Mouse (Mus musculus): ENCODE measurements around the gene Rufy2. TPM values are rescaled to one million over a fixed set of nuclear protein-coding genes. Genes with fewer than 3 reads are reported as not detected.
"Not testable (repeated sequence)": the region's sequence is repeated elsewhere in the genome, so short reads cannot be mapped to it uniquely, and the experiment has no call there.

Rufy2 gene
- total RNA-seq, 2 experiments from 2014 or later = 6.8 to 7.0 TPM

DNA sequence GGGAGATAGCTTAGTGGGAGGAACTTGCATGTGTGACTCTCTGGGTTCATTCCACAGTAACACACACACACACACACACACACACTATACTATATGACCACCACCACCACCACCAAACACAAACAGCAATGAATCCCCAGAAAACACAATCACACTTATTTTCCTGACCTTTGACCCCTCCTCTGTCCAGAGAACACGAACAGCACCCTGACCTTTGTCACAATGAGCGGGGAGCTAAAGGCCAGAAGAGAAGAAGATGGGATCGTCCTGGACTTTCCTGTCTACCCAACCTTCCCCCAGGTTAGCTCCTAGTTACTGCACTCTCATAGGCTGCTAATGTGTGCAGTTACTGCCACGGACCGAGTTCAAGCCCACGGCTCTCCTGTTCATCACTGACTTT lies 72.0 kb downstream of the Rufy2 start:
- DNase-seq = no peak

- no peak for DNase-seq
These were observed 73.0 kb downstream of the Rufy2 start for GRCm38 (mm10) chr10:63053007-63053406.

- DNase-seq = not testable (repeated sequence)
These were observed 74.0 kb downstream of the Rufy2 start for GRCm38 (mm10) chr10:63054071-63054470.

DNA sequence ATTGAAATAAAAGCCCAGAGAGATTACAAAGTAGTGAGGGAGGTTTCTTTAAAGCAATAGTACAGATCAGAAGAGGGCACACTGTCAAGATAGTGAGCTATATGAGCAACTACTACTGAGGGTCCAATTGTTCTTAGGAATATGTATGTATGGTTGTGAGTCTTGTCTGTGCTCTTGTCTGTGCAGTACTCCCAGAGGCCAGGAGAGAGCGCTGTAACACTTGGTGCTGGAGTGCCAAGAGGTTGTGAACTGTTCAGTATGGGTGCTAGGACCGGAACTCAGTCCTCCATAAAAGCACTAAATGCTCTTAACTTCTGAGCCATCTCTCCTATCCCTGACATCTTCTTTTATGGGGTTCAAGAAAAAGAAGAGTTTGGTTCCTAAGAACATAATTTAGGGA lies 74.6 kb downstream of the Rufy2 start:
- no peak for DNase-seq

DNA sequence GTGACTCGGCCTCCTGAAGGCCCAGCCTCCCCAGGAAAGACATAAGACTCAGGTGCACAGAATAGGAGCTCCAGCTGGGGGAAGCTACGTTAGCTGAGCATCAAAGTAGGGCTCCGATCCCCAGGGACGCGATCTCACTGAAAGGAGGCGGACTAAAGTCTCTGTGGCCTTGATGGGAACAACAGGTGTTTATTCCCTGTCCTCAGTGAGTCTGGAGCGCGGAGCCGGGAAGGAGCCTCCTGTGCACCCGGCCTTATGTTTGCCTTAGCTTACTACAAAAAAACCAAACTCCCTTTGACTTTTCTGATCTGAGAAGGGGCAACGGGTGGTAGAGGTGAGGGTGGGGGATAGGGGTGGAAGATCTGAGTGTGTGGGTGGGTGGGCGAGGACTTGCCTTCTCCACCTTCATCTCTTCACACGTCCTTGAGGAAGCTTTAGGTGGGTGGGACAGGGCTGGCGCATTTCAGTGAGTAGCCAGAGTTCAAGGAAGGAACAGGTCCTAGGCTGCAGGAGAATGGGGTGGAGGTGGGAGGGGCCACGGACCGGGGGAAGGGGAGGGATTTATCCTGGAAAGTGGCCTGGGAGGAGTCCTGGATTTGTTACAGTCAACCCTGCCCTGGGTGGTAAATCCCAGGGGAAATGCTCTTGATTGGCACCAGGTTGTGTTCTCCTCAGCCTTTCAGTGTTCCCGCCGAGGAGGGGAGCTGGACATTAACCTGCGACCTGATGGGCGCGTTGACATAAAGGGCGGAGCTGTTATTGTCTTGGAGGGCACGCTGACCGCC lies 77.1 kb downstream of the Rufy2 start:
- peak; percentile 40 to 75 for DNase-seq

DNA sequence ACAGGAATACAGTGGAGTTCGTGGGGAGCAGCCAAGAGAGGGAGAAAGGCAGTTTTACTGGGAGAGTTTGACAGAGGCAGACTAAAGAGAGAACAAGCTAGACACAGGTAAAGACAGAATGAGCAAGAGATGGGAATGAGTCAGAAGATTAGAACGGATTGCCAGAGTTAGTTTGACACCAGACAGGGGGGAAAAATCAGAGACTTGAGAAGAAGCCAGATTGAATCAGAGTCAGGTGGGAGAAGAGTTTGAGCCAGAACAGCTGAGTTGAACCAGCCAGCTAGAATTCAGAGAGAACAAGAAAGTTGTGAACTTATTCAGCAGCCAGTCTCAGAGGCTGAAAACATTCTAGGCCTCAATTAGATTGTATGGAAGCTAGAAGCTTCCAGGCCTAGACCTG lies 79.8 kb downstream of the Rufy2 start, which contains the start of gene Pbld1:
Gene Pbld1, plus strand, starts transcription at position 301 of the 400 bp plus-strand sequence.
- DNase-seq = no peak

GRCm38 (mm10) chr10:63060406-63060805 lies 80.4 kb downstream of the Rufy2 start:
- DNase-seq = peak; percentile 65 to 74

DNA sequence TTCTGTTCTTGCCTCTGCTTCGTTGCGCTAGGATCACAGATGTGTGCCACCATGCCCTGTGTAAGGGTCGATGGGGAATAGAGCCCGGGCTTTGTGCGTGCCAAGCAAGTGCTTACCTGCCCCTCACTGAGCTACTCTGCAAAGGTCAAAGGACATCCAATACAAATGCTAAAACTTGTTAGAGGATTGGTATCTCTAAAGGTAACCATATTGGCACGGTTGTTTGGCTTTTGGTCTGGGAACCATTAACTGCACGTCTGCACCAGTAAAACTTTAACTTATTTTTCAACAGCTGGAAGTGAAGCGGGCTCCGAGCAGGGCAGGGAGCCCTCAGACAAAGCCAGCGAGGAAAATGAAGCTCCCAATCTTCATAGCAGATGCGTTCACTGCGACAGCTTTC lies 81.2 kb downstream of the Rufy2 start:
- DNase-seq = no peak

GRCm38 (mm10) chr10:63062696-63063095 lies 82.7 kb downstream of the Rufy2 start:
- no peak for DNase-seq

GRCm38 (mm10) chr10:63063365-63063764 lies 83.3 kb downstream of the Rufy2 start:
- DNase-seq = no peak

DNA sequence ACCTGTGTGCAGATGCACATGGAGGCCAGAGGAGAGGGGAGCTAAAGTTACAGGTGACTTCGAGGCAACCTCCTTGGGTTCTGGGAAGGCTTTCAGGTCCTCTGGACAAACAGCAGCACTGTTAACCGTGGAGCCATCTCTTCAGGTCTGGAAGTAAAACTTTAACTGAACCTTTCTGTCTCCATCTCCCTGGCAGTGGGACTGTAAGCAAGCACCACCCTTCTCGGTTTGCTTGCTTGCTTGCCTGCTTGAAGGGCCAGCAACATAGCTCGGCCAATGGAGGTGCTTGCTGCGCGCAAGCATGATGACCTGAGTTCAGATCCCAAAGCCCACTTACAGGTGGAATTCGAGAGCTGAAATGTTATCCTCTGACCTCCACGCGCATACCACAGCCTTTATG lies 84.5 kb downstream of the Rufy2 start:
- no peak for DNase-seq

GRCm38 (mm10) chr10:63065561-63065960 lies 85.5 kb downstream of the Rufy2 start:
- no peak for DNase-seq

GRCm38 (mm10) chr10:63065988-63066387 lies 86.0 kb downstream of the Rufy2 start:
- peak; percentile 79 to 86 for DNase-seq

Other genes starting within 250 kb of the Rufy2 start
- gene Ccar1, start 187.9 kb upstream of the Rufy2 start, total RNA-seq (2021) = 10 to 100 TPM; 36.3 to 41.5 TPM
- 1 to 10 TPM; 3.1 to 3.5 TPM for gene Tet1, start 71.2 kb upstream of the Rufy2 start, total RNA-seq (2021)
- 10 to 100 TPM; 22.4 to 24.6 TPM for gene Slc25a16, start 59.6 kb upstream of the Rufy2 start, total RNA-seq (2021)
- under 1 TPM; 0.36 to 0.50 TPM for gene Dna2, start 33.2 kb upstream of the Rufy2 start, total RNA-seq (2021)
- gene Hnrnph3, start 44.0 kb downstream of the Rufy2 start, total RNA-seq (2021) = 10 to 100 TPM; 32.9 to 35.7 TPM
- 10 to 100 TPM; 10.3 to 12.2 TPM for gene Pbld2, start 44.1 kb downstream of the Rufy2 start, total RNA-seq (2021)
- gene Pbld1, start 79.9 kb downstream of the Rufy2 start, total RNA-seq (2021) = 1 to 10 TPM; 1.0 to 3.3 TPM
- not detected for gene Atoh7, start 119.4 kb downstream of the Rufy2 start, total RNA-seq (2021)
- gene Mypn, start 223.7 kb downstream of the Rufy2 start, total RNA-seq (2021) = 100 to 1,000 TPM in 1 of 2 experiments, 10 to 100 TPM in 1; 94.1 to 106 TPM